ENCODE assay signal across 7 mouse cellular contexts in the genomic region with DNA sequence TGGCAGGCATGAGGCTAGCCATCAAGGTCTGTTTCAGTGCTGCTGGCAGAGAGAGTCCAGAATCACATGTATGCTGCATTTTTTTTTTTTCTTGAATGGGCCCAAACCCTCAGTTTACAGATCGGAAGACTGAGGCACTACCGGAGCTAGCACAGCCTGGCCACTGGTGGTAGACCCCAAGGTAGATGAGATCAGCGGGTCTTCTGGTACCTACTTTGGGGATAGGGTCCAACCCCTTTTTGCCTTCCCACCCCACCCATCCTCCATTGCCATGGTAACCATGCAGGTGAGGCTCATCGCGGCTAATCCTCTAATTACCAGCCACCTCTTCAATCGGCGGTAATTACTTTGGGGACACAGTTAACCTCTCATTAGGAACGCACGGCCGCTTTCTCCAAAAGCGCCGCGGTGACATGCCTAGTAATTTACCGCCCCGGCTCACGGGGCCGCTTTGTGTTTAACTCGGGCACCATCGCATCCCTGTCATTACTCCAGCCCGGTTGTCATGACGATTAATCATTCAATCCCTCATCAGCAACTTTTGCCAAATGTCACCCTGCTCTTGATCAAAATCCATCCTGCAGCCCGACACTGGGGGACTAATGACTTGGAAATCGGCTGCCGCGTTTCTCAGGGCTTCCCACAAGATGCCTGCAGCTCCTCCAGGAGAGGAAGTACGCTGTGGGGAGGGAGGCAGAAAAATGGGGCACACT. TPM values are rescaled to one million over a fixed set of nuclear protein-coding genes. Genes with fewer than 3 reads are reported as not detected.
DNase-seq lines count a peak whose midpoint lies in the region; ATAC-seq and TF ChIP-seq lines count a peak whose summit lies in the region.

No protein-coding gene starts in this region.

- H3K4me1 ChIP-seq in lung, embryonic 14.5 days (ENCODE audit: insufficient read depth) = no peaks in the 10 kb centered on the region
- peaks cover 35% of the 10 kb centered on the region for H3K4me1 ChIP-seq in forebrain, embryonic 12.5 days
- H3K4me1 ChIP-seq in limb, embryonic 10.5 days = peaks cover 50% of the 10 kb centered on the region

- no peaks in the 10 kb centered on the region for H3K9me3 ChIP-seq in lung, embryonic 14.5 days (ENCODE audit: low read depth, low read length)
- H3K9me3 ChIP-seq in forebrain, embryonic 12.5 days = no peaks in the 10 kb centered on the region
- 0 out of 2 replicates have a peak, but pooled peaks cover under 1% of the 10 kb centered on the region for H3K9me3 ChIP-seq in limb, embryonic 10.5 days (replicated peaks)

- H3K27ac ChIP-seq in lung, embryonic 14.5 days (ENCODE audit: low read depth) = no peak overlapping the region
- H3K27ac ChIP-seq in forebrain, embryonic 12.5 days = peak overlapping the region; percentile 59; the same call in 1 of the 2 replicates
- peak overlapping the region; percentile 82 for H3K27ac ChIP-seq in limb, embryonic 10.5 days

- H3K4me3 ChIP-seq in lung, embryonic 14.5 days (ENCODE audit: low read depth, low read length) = no peak overlapping the region; the same call in 1 of the 2 replicates
- H3K4me3 ChIP-seq in forebrain, embryonic 12.5 days (replicated peaks) = 0 out of 2 replicates have a peak overlapping the region, but pooled peaks have one; percentile 1
- H3K4me3 ChIP-seq in limb, embryonic 10.5 days = peak overlapping the region; percentile 44

- no peak overlapping the region; the same call in 1 of the 2 replicates for H3K9ac ChIP-seq in lung, embryonic 14.5 days
- no peak overlapping the region for H3K9ac ChIP-seq in forebrain, embryonic 12.5 days

- H3K36me3 ChIP-seq in lung, embryonic 14.5 days (ENCODE audit: insufficient read depth) = no peaks in the 10 kb centered on the region
- no peaks in the 10 kb centered on the region for H3K36me3 ChIP-seq in forebrain, embryonic 12.5 days (replicated peaks)
- H3K36me3 ChIP-seq in limb, embryonic 10.5 days = no peaks in the 10 kb centered on the region

- peak overlapping the region; percentile 47 for H3K4me2 ChIP-seq in lung, embryonic 14.5 days
- H3K4me2 ChIP-seq in forebrain, embryonic 12.5 days = peak overlapping the region; percentile 35

- TF ChIP-seq CTCF in lung, embryonic 14.5 days (IDR thresholded peaks at IDR 0.05; ENCODE audit: low read depth) = no peak

- WGBS in lung, embryonic 14.5 days = 12% methylated on average over 26 of the region's 26 CpGs
- WGBS in forebrain, embryonic 12.5 days = 4% methylated on average over 26 of the region's 26 CpGs
- 7% methylated on average over 26 of the region's 26 CpGs for WGBS in limb, embryonic 10.5 days

- peaks cover 14% of the 10 kb centered on the region; the same call in 1 of the 2 replicates for H3K27me3 ChIP-seq in lung, embryonic 14.5 days (ENCODE audit: insufficient read depth, low read length)
- peaks cover 66% of the 10 kb centered on the region for H3K27me3 ChIP-seq in forebrain, embryonic 12.5 days
- peaks cover 51% of the 10 kb centered on the region for H3K27me3 ChIP-seq in limb, embryonic 10.5 days (ENCODE audit: low read depth, poor library complexity, severe bottlenecking)

- ATAC-seq in lung, embryonic 14.5 days (ENCODE audit: insufficient read depth) = no peak; the same call in 1 of the 2 replicates
- ATAC-seq in forebrain, embryonic 12.5 days (ENCODE audit: low FRiP score) = peak; percentile 84

- peak; percentile 43 for DNase-seq in lung, embryonic 14.5 days
- no peak for DNase-seq in lung, postnatal 25 days (ENCODE audit: low spot score)
- DNase-seq in limb, embryonic 10.5 days (ENCODE audit: low spot score) = peak; percentile 70
- DNase-seq in right cerebral cortex, postnatal 4 days = peak; percentile 17
- DNase-seq in adrenal gland, postnatal 14 days = no peak
- no peak for DNase-seq in thymus, postnatal 10 days (ENCODE audit: low spot score in 2 of 2)

RNA-seq across cellular contexts. Expression of gene Fam222a, which starts 30.4 kb away (rescaled TPM):
- polyA plus RNA-seq in lung, embryonic 14.5 days (2014; fragmentation: Nextera tagmentation; extraction: Ambion mirVana) = 2.3 and 2.5 TPM in 2 replicates
- 6.9 and 10.2 TPM in 2 replicates for polyA plus RNA-seq in forebrain, embryonic 12.5 days (2016; fragmentation: Nextera tagmentation; extraction: Ambion mirVana)
- 1.4 and 1.9 TPM in 2 replicates for polyA plus RNA-seq in limb, embryonic 10.5 days (2016; fragmentation: Nextera tagmentation; extraction: Ambion mirVana)
- 55.8 and 77.0 TPM in 2 replicates for total RNA-seq in adrenal gland, postnatal 14 days (2021)

Comparison
In these comparisons a context has a peak if more than half of its experiments do, and no peak if none do; other contexts are left out.
1. DNase-seq: peak in lung, embryonic 14.5 days (single experiment), limb, embryonic 10.5 days (single experiment) and right cerebral cortex, postnatal 4 days (single experiment); none in lung, postnatal 25 days (single experiment), adrenal gland, postnatal 14 days (single experiment) and thymus, postnatal 10 days (0 of 2).